Mouse (Mus musculus): ENCODE data around the gene Brsk1. TPM values are rescaled to one million over a fixed set of nuclear protein-coding genes. Genes with fewer than 3 reads are reported as not detected.

Gene Brsk1
- total RNA-seq, 2 experiments from 2014 or later = 0.48 to 0.75 TPM

- peak overlapping the region; percentile 84 for H3K4me3 ChIP-seq
- intact Hi-C loops (cut with DNase I) = loop anchor here (10.0 kb wide), 1 partner anchor 138 kb away; the partner anchor contains the start of gene Rpl28
- peak overlapping the region; percentile 99 for H3K27ac ChIP-seq
- DNase-seq = no peak
- TF ChIP-seq CTCF (IDR thresholded peaks at IDR 0.05) = no peak
Observed at GRCm38 (mm10) chr7:4656818-4657217, 33.6 kb upstream of the Brsk1 start.

- no peak for DNase-seq
- no peak for TF ChIP-seq CTCF (IDR thresholded peaks at IDR 0.05)
- Histone ChIP-seq H3K27ac (peak overlapping the region; percentile 99), H3K4me3 (peak overlapping the region; percentile 84)
- intact Hi-C loops (cut with DNase I) = loop anchor here (10.0 kb wide), 1 partner anchor 137 kb away; the partner anchor contains the start of gene Rpl28
Observed at GRCm38 (mm10) chr7:4657521-4658127, 32.8 kb upstream of the Brsk1 start.

GRCm38 (mm10) chr7:4658128-4658907, 32.1 kb upstream of the Brsk1 start:
- peak overlapping the region; percentile 84 for H3K4me3 ChIP-seq
- no peak for DNase-seq
- no peak for TF ChIP-seq CTCF (IDR thresholded peaks at IDR 0.05)
- H3K27ac ChIP-seq = peak overlapping the region; percentile 99
- intact Hi-C loops (cut with DNase I) = loop anchor here (10.0 kb wide), 1 partner anchor 136 kb away; the partner anchor contains the start of gene Rpl28

GRCm38 (mm10) chr7:4658912-4659551, 31.4 kb upstream of the Brsk1 start, which contains the start of gene Ppp6r1:
Ppp6r1 (minus strand) TSS chr7:4659019.
- intact Hi-C loops (cut with DNase I) = loop anchor here (1.0 to 10.0 kb wide), 2 partner anchors 26 to 136 kb away; partner anchors contain the start of genes Hspbp1 and Rpl28
- peak; percentile 46 for TF ChIP-seq CTCF (IDR thresholded peaks at IDR 0.05)
- peak within 1 kb of the TSS; percentile 99 for H3K27ac ChIP-seq
- peak within 1 kb of the TSS; percentile 84 for H3K4me3 ChIP-seq
- DNase-seq = peak; percentile 99

GRCm38 (mm10) chr7:4659911-4660443, 30.4 kb upstream of the Brsk1 start:
- H3K27ac ChIP-seq = peak overlapping the region; percentile 99
- H3K4me3 ChIP-seq = peak overlapping the region; percentile 84
- no peak for DNase-seq
- intact Hi-C loops (cut with DNase I) = loop anchor here (1.0 to 10.0 kb wide), 2 partner anchors 25 to 135 kb away; partner anchors contain the start of genes Hspbp1 and Rpl28
- TF ChIP-seq CTCF (IDR thresholded peaks at IDR 0.05) = no peak

- intact Hi-C loops (cut with DNase I) = no loop called here
- DNase-seq = no peak
Observed at GRCm38 (mm10) chr7:4663179-4663578, 27.2 kb upstream of the Brsk1 start.

GRCm38 (mm10) chr7:4663742-4664141, 26.7 kb upstream of the Brsk1 start:
- TF ChIP-seq CTCF (IDR thresholded peaks at IDR 0.05) = no peak
- intact Hi-C loops (cut with DNase I) = no loop called here

More at GRCm38 (mm10) chr7:4663179-4663578, 27.2 kb upstream of the Brsk1 start:
- Histone ChIP-seq H3K27ac (no peak overlapping the region), H3K4me3 (no peak overlapping the region)
- TF ChIP-seq CTCF (IDR thresholded peaks at IDR 0.05) = no peak

GRCm38 (mm10) chr7:4666871-4667270, 23.5 kb upstream of the Brsk1 start:
- no peak overlapping the region for H3K27ac ChIP-seq
- TF ChIP-seq CTCF (IDR thresholded peaks at IDR 0.05) = no peak
- no peak overlapping the region for H3K4me3 ChIP-seq
- intact Hi-C loops (cut with DNase I) = no loop called here
- DNase-seq = no peak

More at GRCm38 (mm10) chr7:4663742-4664141, 26.7 kb upstream of the Brsk1 start:
- no peak for DNase-seq
- H3K4me3 ChIP-seq = no peak overlapping the region
- no peak overlapping the region for H3K27ac ChIP-seq

- intact Hi-C loops (cut with DNase I) = no loop called here
- H3K4me3 ChIP-seq = no peak overlapping the region
- H3K27ac ChIP-seq = no peak overlapping the region
- TF ChIP-seq CTCF (IDR thresholded peaks at IDR 0.05) = no peak
- no peak for DNase-seq
Observed at GRCm38 (mm10) chr7:4668506-4668905, 21.9 kb upstream of the Brsk1 start.

GRCm38 (mm10) chr7:4669156-4669555, 21.2 kb upstream of the Brsk1 start:
- H3K4me3 ChIP-seq = no peak overlapping the region
- intact Hi-C loops (cut with DNase I) = no loop called here
- no peak for DNase-seq
- TF ChIP-seq CTCF (IDR thresholded peaks at IDR 0.05) = no peak
- no peak overlapping the region for H3K27ac ChIP-seq

- Histone ChIP-seq H3K27ac (no peak overlapping the region), H3K4me3 (no peak overlapping the region)
- no peak for TF ChIP-seq CTCF (IDR thresholded peaks at IDR 0.05)
- DNase-seq = no peak
- intact Hi-C loops (cut with DNase I) = no loop called here
Observed at GRCm38 (mm10) chr7:4670655-4671255, 19.6 kb upstream of the Brsk1 start.

- intact Hi-C loops (cut with DNase I) = no loop called here
- TF ChIP-seq CTCF (IDR thresholded peaks at IDR 0.05) = no peak
- no peak for DNase-seq
- no peak overlapping the region for H3K4me3 ChIP-seq
- no peak overlapping the region for H3K27ac ChIP-seq
Observed at GRCm38 (mm10) chr7:4671956-4672355, 18.4 kb upstream of the Brsk1 start.

Data from gastrocnemius, adult 2 months (tissue).